In the genomic region with DNA sequence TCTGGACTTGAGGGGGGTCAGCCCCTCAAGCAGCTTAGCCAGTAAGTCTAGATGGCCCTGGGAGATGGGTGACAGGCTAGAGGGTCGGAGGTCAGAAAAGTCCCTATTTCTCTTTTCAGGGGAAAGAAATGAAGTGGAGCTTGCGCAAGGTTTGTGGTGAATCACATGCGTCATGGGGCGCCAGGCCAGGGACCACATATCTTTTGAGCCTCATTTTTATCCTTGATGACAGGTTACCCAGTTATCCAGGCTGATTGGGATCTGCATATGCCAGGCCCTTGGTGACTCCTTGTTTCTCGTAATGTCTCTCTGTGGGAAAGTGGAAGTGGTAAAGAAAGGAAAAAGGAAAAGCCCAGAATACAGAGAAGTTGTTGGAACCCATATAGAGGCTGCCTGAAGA, we compare ENCODE assay signal across 19 mouse cellular contexts. TPM values are rescaled to one million over a fixed set of nuclear protein-coding genes. Genes with fewer than 3 reads are reported as not detected.
DNase-seq lines count a peak whose midpoint lies in the region; ATAC-seq and TF ChIP-seq lines count a peak whose summit lies in the region.
"Had no signal": no experiment of that assay in that cellular context is flagged by ENCODE, and none has a peak within 500 bp of the region (broad histone marks: within the 10 kb centered on the region; RNA-seq: fewer than 3 reads in every experiment).

No protein-coding gene starts in this region.

- no peaks in the 10 kb centered on the region for H3K4me1 ChIP-seq in lung, adult 2 months (ENCODE audit: control insufficient read depth, insufficient read depth, low read length)
- H3K4me1 ChIP-seq in bone marrow macrophage, adult 2 months (ENCODE audit: control insufficient read depth, insufficient read depth, low read length) = peaks cover 87% of the 10 kb centered on the region
- H3K4me1 ChIP-seq in olfactory bulb, adult 2 months (ENCODE audit: control insufficient read depth, insufficient read depth, low read length) = peaks cover 57% of the 10 kb centered on the region
- peaks cover 6% of the 10 kb centered on the region; the same call in 1 of the 2 replicates for H3K4me1 ChIP-seq in midbrain, embryonic 10.5 days
- H3K4me1 ChIP-seq in liver, embryonic 11.5 days (replicated peaks; ENCODE audit: control insufficient read depth, insufficient read depth, low read length) = peaks cover 5% of the 10 kb centered on the region
- H3K4me1 ChIP-seq: lung, embryonic 15.5 days; midbrain, embryonic 12.5 days had no signal

- H3K9ac ChIP-seq in liver, embryonic 11.5 days (ENCODE audit: low read depth, low read length) = no peak overlapping the region
- H3K9ac ChIP-seq: hindbrain, embryonic 15.5 days; lung, embryonic 15.5 days; midbrain, embryonic 12.5 days had no signal

- H3K4me3 ChIP-seq in lung, adult 2 months (replicated peaks; ENCODE audit: extremely low read depth, low read depth, low read length) = no peak overlapping the region
- H3K4me3 ChIP-seq in bone marrow macrophage, adult 2 months (ENCODE audit: insufficient read depth, low read length) = no peak overlapping the region
- no peak overlapping the region for H3K4me3 ChIP-seq in olfactory bulb, adult 2 months (ENCODE audit: insufficient read depth, low read depth, low read length)
- H3K4me3 ChIP-seq in midbrain, embryonic 10.5 days = no peak overlapping the region
- H3K4me3 ChIP-seq in liver, embryonic 11.5 days (ENCODE audit: low read depth, low read length) = no peak overlapping the region
- H3K4me3 ChIP-seq: hindbrain, embryonic 15.5 days; lung, embryonic 15.5 days; midbrain, embryonic 12.5 days had no signal

- no peaks in the 10 kb centered on the region for H3K9me3 ChIP-seq in midbrain, embryonic 10.5 days (replicated peaks)
- H3K9me3 ChIP-seq in liver, embryonic 11.5 days (ENCODE audit: control insufficient read depth, low read length) = no peaks in the 10 kb centered on the region
- H3K9me3 ChIP-seq: hindbrain, embryonic 15.5 days; lung, embryonic 15.5 days; midbrain, embryonic 12.5 days had no signal

- H3K27ac ChIP-seq in bone marrow macrophage, adult 2 months (ENCODE audit: insufficient read depth, low read depth, low read length) = peak overlapping the region; percentile 76
- 0 out of 2 replicates have a peak overlapping the region, but pooled peaks have one; percentile 42 for H3K27ac ChIP-seq in olfactory bulb, adult 2 months (ENCODE audit: insufficient read depth, low read depth, low read length)
- H3K27ac ChIP-seq in midbrain, embryonic 10.5 days (replicated peaks) = no peak overlapping the region
- no peak overlapping the region for H3K27ac ChIP-seq in liver, embryonic 11.5 days (ENCODE audit: low read depth, low read length)
- H3K27ac ChIP-seq: hindbrain, embryonic 15.5 days; lung, embryonic 15.5 days; midbrain, embryonic 12.5 days had no signal

- H3K4me2 ChIP-seq in liver, embryonic 11.5 days = no peak overlapping the region
- H3K4me2 ChIP-seq: hindbrain, embryonic 15.5 days; lung, embryonic 15.5 days; midbrain, embryonic 12.5 days had no signal

- no peak for TF ChIP-seq POLR2A in lung, adult 2 months (IDR thresholded peaks at IDR 0.05; ENCODE audit: borderline replicate concordance, extremely low read depth, low read depth, low read length)
- TF ChIP-seq POLR2A in bone marrow macrophage, adult 2 months (IDR thresholded peaks at IDR 0.05; ENCODE audit: borderline replicate concordance, low read depth, low read length) = no peak
- no peak for TF ChIP-seq POLR2A in olfactory bulb, adult 2 months (IDR thresholded peaks at IDR 0.05; ENCODE audit: insufficient read depth, low read depth, low read length)

- peak; percentile 26 for DNase-seq in lung, postnatal 14 days
- no peak for DNase-seq in lung, adult 2 months
- peak; percentile 70 for DNase-seq in adipocyte (ENCODE audit: low spot score)
- no peak for DNase-seq in midbrain, embryonic 10.5 days (ENCODE audit: low spot score)
- no peak for DNase-seq in embryo, embryonic 10.5 days (ENCODE audit: low spot score)
- DNase-seq in liver, embryonic 11.5 days (ENCODE audit: low spot score) = no peak
- DNase-seq: cerebellum, adult 11 months; cerebellum, postnatal 36 days; kidney, adult 11 months; kidney, postnatal 14 days; layer of hippocampus, adult 9-11 months; liver; right cerebral cortex, postnatal 14 days had no signal

- H3K36me3 ChIP-seq in midbrain, embryonic 10.5 days = no peaks in the 10 kb centered on the region
- no peaks in the 10 kb centered on the region for H3K36me3 ChIP-seq in liver, embryonic 11.5 days (ENCODE audit: control insufficient read depth, insufficient read depth, low read length)
- H3K36me3 ChIP-seq: hindbrain, embryonic 15.5 days; lung, embryonic 15.5 days; midbrain, embryonic 12.5 days had no signal

- no peak for TF ChIP-seq CTCF in lung, adult 2 months (IDR thresholded peaks at IDR 0.05; ENCODE audit: insufficient read depth, low read length)
- TF ChIP-seq CTCF in bone marrow macrophage, adult 2 months (IDR thresholded peaks at IDR 0.05; ENCODE audit: low read depth, low read length) = no peak
- no peak for TF ChIP-seq CTCF in olfactory bulb, adult 2 months (IDR thresholded peaks at IDR 0.05; ENCODE audit: insufficient read depth, low read depth, low read length)

- no peak for ATAC-seq in liver, embryonic 11.5 days (replicated peaks; ENCODE audit: low FRiP score)
- ATAC-seq: CD4-positive, CD25-positive, alpha-beta regulatory T cell, adult 4 months had no signal

- no peaks in the 10 kb centered on the region for H3K27me3 ChIP-seq in midbrain, embryonic 10.5 days (ENCODE audit: low read depth, poor library complexity, severe bottlenecking)
- no peaks in the 10 kb centered on the region for H3K27me3 ChIP-seq in liver, embryonic 11.5 days (replicated peaks; ENCODE audit: control insufficient read depth, insufficient read depth, low read length)
- H3K27me3 ChIP-seq: hindbrain, embryonic 15.5 days; lung, embryonic 15.5 days; midbrain, embryonic 12.5 days had no signal

- WGBS in lung, adult 2 months = 84% methylated on average over 5 of the region's 5 CpGs
- WGBS in olfactory bulb, adult 2 months = 92% methylated on average over 5 of the region's 5 CpGs
- WGBS in midbrain, embryonic 10.5 days = 87% methylated on average over 5 of the region's 5 CpGs
- 76% methylated on average over 5 of the region's 5 CpGs for WGBS in liver, embryonic 11.5 days

RNA-seq across cellular contexts. Expression of a gene that starts 25.8 kb away (rescaled TPM):
- 29.3 and 41.1 TPM in 2 replicates for polyA plus RNA-seq in lung, adult 2 months (2012; rRNA removed)
- 51.9 and 53.6 TPM in 2 replicates for polyA plus RNA-seq in bone marrow macrophage, adult 2 months (2012; ENCODE audit: insufficient read depth, insufficient read length, missing spikeins)
- polyA plus RNA-seq in olfactory bulb, adult 2 months (2012; ENCODE audit: insufficient read depth, insufficient read length, low replicate concordance, missing spikeins) = not detected in 2 replicates
- polyA plus RNA-seq in midbrain, embryonic 10.5 days (2016; fragmentation: Nextera tagmentation; extraction: Ambion mirVana) = 3.9 and 4.9 TPM in 2 replicates
- polyA plus RNA-seq in liver, embryonic 11.5 days (2014; fragmentation: Nextera tagmentation; extraction: Ambion mirVana) = 17.1 and 19.2 TPM in 2 replicates

RNA-seq across cellular contexts. Expression of a gene that starts 31.9 kb away (rescaled TPM):
- 61.1 and 72.2 TPM in 2 replicates for polyA plus RNA-seq in lung, adult 2 months (2012; rRNA removed)
- polyA plus RNA-seq in bone marrow macrophage, adult 2 months (2012; ENCODE audit: insufficient read depth, insufficient read length, missing spikeins) = 0.80 and 0.83 TPM in 2 replicates
- polyA plus RNA-seq in olfactory bulb, adult 2 months (2012; ENCODE audit: insufficient read depth, insufficient read length, low replicate concordance, missing spikeins) = not detected in 2 replicates
- 7.3 and 7.5 TPM in 2 replicates for polyA plus RNA-seq in midbrain, embryonic 10.5 days (2016; fragmentation: Nextera tagmentation; extraction: Ambion mirVana)
- polyA plus RNA-seq in liver, embryonic 11.5 days (2014; fragmentation: Nextera tagmentation; extraction: Ambion mirVana) = 6.1 and 9.9 TPM in 2 replicates

RNA-seq across cellular contexts. Expression of a gene that starts 32.2 kb away (rescaled TPM):
- 0.09 and 0.18 TPM in 2 replicates for polyA plus RNA-seq in lung, adult 2 months (2012; rRNA removed)
- polyA plus RNA-seq in bone marrow macrophage, adult 2 months (2012; ENCODE audit: insufficient read depth, insufficient read length, missing spikeins) = 0.16 TPM in 1 of 2 replicates, not detected in the other
- polyA plus RNA-seq in olfactory bulb, adult 2 months (2012; ENCODE audit: insufficient read depth, insufficient read length, low replicate concordance, missing spikeins) = 452 TPM in 1 of 2 replicates, not detected in the other
- 4.2 and 4.4 TPM in 2 replicates for polyA plus RNA-seq in midbrain, embryonic 10.5 days (2016; fragmentation: Nextera tagmentation; extraction: Ambion mirVana)
- 0.41 and 1.1 TPM in 2 replicates for polyA plus RNA-seq in liver, embryonic 11.5 days (2014; fragmentation: Nextera tagmentation; extraction: Ambion mirVana)

Comparison
In these comparisons a context has a peak if more than half of its experiments do, and no peak if none do; other contexts are left out.
1. DNase-seq: peak in lung, postnatal 14 days (single experiment) and adipocyte (single experiment); none in lung, adult 2 months (single experiment), midbrain, embryonic 10.5 days (single experiment), embryo, embryonic 10.5 days (single experiment) and liver, embryonic 11.5 days (single experiment).
2. H3K27ac ChIP-seq: peak in bone marrow macrophage, adult 2 months (single experiment) and olfactory bulb, adult 2 months (single experiment); none in midbrain, embryonic 10.5 days (single experiment) and liver, embryonic 11.5 days (single experiment).
3. RNA of a gene that starts 32.2 kb away (polyA plus RNA-seq): 452 TPM in olfactory bulb, adult 2 months; 4.2 to 4.4 TPM in midbrain, embryonic 10.5 days, 0.41 to 1.1 TPM in liver, embryonic 11.5 days, 0.09 to 0.18 TPM in lung, adult 2 months and 0.16 TPM in bone marrow macrophage, adult 2 months; every median in the first group is over 10 times any median in the second.